Mouse (Mus musculus): ENCODE results near the gene Mlf2. TPM values are rescaled to one million over a fixed set of nuclear protein-coding genes. Genes with fewer than 3 reads are reported as not detected.

Gene Mlf2
- polyA plus RNA-seq, 1 experiment from 2014 or later: 406 TPM

GRCm38 (mm10) chr6:124934670-124935069 is 3.5 kb downstream of the Mlf2 start:
- 96% methylated on average over 7 of the region's 7 CpGs for WGBS
- peaks cover 10% of the 10 kb centered on the region for H3K4me1 ChIP-seq (ENCODE audit: control insufficient read depth, insufficient read depth, low read length)
- H3K36me3 ChIP-seq (ENCODE audit: control insufficient read depth, insufficient read depth, low read length): peaks cover 19% of the 10 kb centered on the region
- no peak overlapping the region for H3K4me2 ChIP-seq (ENCODE audit: low read depth, severe bottlenecking)
- H3K9me3 ChIP-seq (ENCODE audit: control insufficient read depth, low read length): no peaks in the 10 kb centered on the region
- H3K27me3 ChIP-seq (ENCODE audit: control insufficient read depth, insufficient read depth, low read length): no peaks in the 10 kb centered on the region
- H3K27ac ChIP-seq (replicated peaks; ENCODE audit: low read depth, low read length): no peak overlapping the region
- H3K4me3 ChIP-seq (ENCODE audit: low read depth, low read length): no peak overlapping the region
- no peak overlapping the region for H3K9ac ChIP-seq (ENCODE audit: low read length)
- DNase-seq (ENCODE audit: low spot score): no peak
- ATAC-seq (ENCODE audit: insufficient number of reproducible peaks, low FRiP score, low TSS enrichment, low read depth): no peak

GRCm38 (mm10) chr6:124936681-124937080 is 5.5 kb downstream of the Mlf2 start:
- Histone ChIP-seq H3K27me3 (ENCODE audit: control insufficient read depth, insufficient read depth, low read length) (no peaks in the 10 kb centered on the region), H3K4me3 (ENCODE audit: low read depth, low read length) (no peak overlapping the region), H3K4me1 (ENCODE audit: control insufficient read depth, insufficient read depth, low read length) (peaks cover 6% of the 10 kb centered on the region), H3K4me2 (ENCODE audit: low read depth, severe bottlenecking) (no peak overlapping the region), H3K27ac (replicated peaks; ENCODE audit: low read depth, low read length) (no peak overlapping the region), H3K9ac (ENCODE audit: low read length) (no peak overlapping the region), H3K9me3 (ENCODE audit: control insufficient read depth, low read length) (no peaks in the 10 kb centered on the region), H3K36me3 (ENCODE audit: control insufficient read depth, insufficient read depth, low read length) (peaks cover 19% of the 10 kb centered on the region)
- DNase-seq (ENCODE audit: low spot score) (no peak), ATAC-seq (ENCODE audit: insufficient number of reproducible peaks, low FRiP score, low TSS enrichment, low read depth) (no peak)
- 87% methylated on average over 1 of the region's 1 CpGs for WGBS

- ATAC-seq (ENCODE audit: insufficient number of reproducible peaks, low FRiP score, low TSS enrichment, low read depth) (no peak), DNase-seq (ENCODE audit: low spot score) (no peak)
- H3K36me3 ChIP-seq (ENCODE audit: control insufficient read depth, insufficient read depth, low read length): peaks cover 19% of the 10 kb centered on the region
- no peak overlapping the region for H3K4me3 ChIP-seq (ENCODE audit: low read depth, low read length)
- 88% methylated on average over 2 of the region's 2 CpGs for WGBS
- no peaks in the 10 kb centered on the region for H3K9me3 ChIP-seq (ENCODE audit: control insufficient read depth, low read length)
- H3K4me1 ChIP-seq (ENCODE audit: control insufficient read depth, insufficient read depth, low read length): peaks cover 2% of the 10 kb centered on the region
- no peak overlapping the region for H3K4me2 ChIP-seq (ENCODE audit: low read depth, severe bottlenecking)
- no peak overlapping the region for H3K27ac ChIP-seq (replicated peaks; ENCODE audit: low read depth, low read length)
- H3K27me3 ChIP-seq (ENCODE audit: control insufficient read depth, insufficient read depth, low read length): no peaks in the 10 kb centered on the region
- no peak overlapping the region for H3K9ac ChIP-seq (ENCODE audit: low read length)
These were observed 6.3 kb downstream of the Mlf2 start for GRCm38 (mm10) chr6:124937493-124937892.

- H3K36me3 ChIP-seq (ENCODE audit: control insufficient read depth, insufficient read depth, low read length): peaks cover 19% of the 10 kb centered on the region
These were observed 7.4 kb downstream of the Mlf2 start for GRCm38 (mm10) chr6:124938554-124938953.

GRCm38 (mm10) chr6:124941679-124942078 is 10.5 kb downstream of the Mlf2 start:
- no peaks in the 10 kb centered on the region; the same call in 1 of the 2 replicates for H3K36me3 ChIP-seq (ENCODE audit: control insufficient read depth, insufficient read depth, low read length)
- ATAC-seq (ENCODE audit: insufficient number of reproducible peaks, low FRiP score, low TSS enrichment, low read depth) (no peak), DNase-seq (ENCODE audit: low spot score) (no peak)
- H3K4me2 ChIP-seq (ENCODE audit: low read depth, severe bottlenecking): no peak overlapping the region
- H3K9ac ChIP-seq (ENCODE audit: low read length): no peak overlapping the region
- WGBS: 95% methylated on average over 1 of the region's 1 CpGs
- H3K4me1 ChIP-seq (ENCODE audit: control insufficient read depth, insufficient read depth, low read length): no peaks in the 10 kb centered on the region
- H3K4me3 ChIP-seq (ENCODE audit: low read depth, low read length): no peak overlapping the region
- no peak overlapping the region for H3K27ac ChIP-seq (replicated peaks; ENCODE audit: low read depth, low read length)
- no peaks in the 10 kb centered on the region for H3K27me3 ChIP-seq (ENCODE audit: control insufficient read depth, insufficient read depth, low read length)
- H3K9me3 ChIP-seq (ENCODE audit: control insufficient read depth, low read length): no peaks in the 10 kb centered on the region

More at GRCm38 (mm10) chr6:124938554-124938953, 7.4 kb downstream of the Mlf2 start:
- H3K9ac ChIP-seq (ENCODE audit: low read length): no peak overlapping the region
- no peak overlapping the region for H3K4me3 ChIP-seq (ENCODE audit: low read depth, low read length)
- H3K4me2 ChIP-seq (ENCODE audit: low read depth, severe bottlenecking): no peak overlapping the region
- DNase-seq (ENCODE audit: low spot score) (no peak), ATAC-seq (ENCODE audit: insufficient number of reproducible peaks, low FRiP score, low TSS enrichment, low read depth) (no peak)
- no peaks in the 10 kb centered on the region for H3K4me1 ChIP-seq (ENCODE audit: control insufficient read depth, insufficient read depth, low read length)
- WGBS: 92% methylated on average over 7 of the region's 7 CpGs
- no peak overlapping the region for H3K27ac ChIP-seq (replicated peaks; ENCODE audit: low read depth, low read length)
- H3K9me3 ChIP-seq (ENCODE audit: control insufficient read depth, low read length): no peaks in the 10 kb centered on the region
- no peaks in the 10 kb centered on the region for H3K27me3 ChIP-seq (ENCODE audit: control insufficient read depth, insufficient read depth, low read length)

GRCm38 (mm10) chr6:124943526-124943925 is 12.3 kb downstream of the Mlf2 start:
- no peak overlapping the region for H3K9ac ChIP-seq (ENCODE audit: low read length)
- no peak for DNase-seq (ENCODE audit: low spot score)
- no peaks in the 10 kb centered on the region for H3K36me3 ChIP-seq (ENCODE audit: control insufficient read depth, insufficient read depth, low read length)
- no peak overlapping the region for H3K27ac ChIP-seq (replicated peaks; ENCODE audit: low read depth, low read length)
- WGBS: 87% methylated on average over 3 of the region's 3 CpGs
- H3K9me3 ChIP-seq (ENCODE audit: control insufficient read depth, low read length): no peaks in the 10 kb centered on the region
- H3K4me1 ChIP-seq (ENCODE audit: control insufficient read depth, insufficient read depth, low read length): no peaks in the 10 kb centered on the region
- no peaks in the 10 kb centered on the region for H3K27me3 ChIP-seq (ENCODE audit: control insufficient read depth, insufficient read depth, low read length)
- no peak for ATAC-seq (ENCODE audit: insufficient number of reproducible peaks, low FRiP score, low TSS enrichment, low read depth)
- no peak overlapping the region for H3K4me2 ChIP-seq (ENCODE audit: low read depth, severe bottlenecking)
- H3K4me3 ChIP-seq (ENCODE audit: low read depth, low read length): no peak overlapping the region

- no peak overlapping the region for H3K27ac ChIP-seq (replicated peaks; ENCODE audit: low read depth, low read length)
- ATAC-seq (ENCODE audit: insufficient number of reproducible peaks, low FRiP score, low TSS enrichment, low read depth) (no peak), DNase-seq (ENCODE audit: low spot score) (no peak)
- no peaks in the 10 kb centered on the region for H3K4me1 ChIP-seq (ENCODE audit: control insufficient read depth, insufficient read depth, low read length)
- no peak overlapping the region for H3K4me3 ChIP-seq (ENCODE audit: low read depth, low read length)
- no peaks in the 10 kb centered on the region for H3K9me3 ChIP-seq (ENCODE audit: control insufficient read depth, low read length)
- H3K27me3 ChIP-seq (ENCODE audit: control insufficient read depth, insufficient read depth, low read length): no peaks in the 10 kb centered on the region
- WGBS: 92% methylated on average over 2 of the region's 2 CpGs
- no peak overlapping the region for H3K9ac ChIP-seq (ENCODE audit: low read length)
- no peak overlapping the region for H3K4me2 ChIP-seq (ENCODE audit: low read depth, severe bottlenecking)
- peaks cover under 1% of the 10 kb centered on the region; the same call in 1 of the 2 replicates for H3K36me3 ChIP-seq (ENCODE audit: control insufficient read depth, insufficient read depth, low read length)
These were observed 23.0 kb downstream of the Mlf2 start for GRCm38 (mm10) chr6:124953991-124954715.

- Histone ChIP-seq H3K4me3 (ENCODE audit: low read depth, low read length) (no peak overlapping the region), H3K27ac (replicated peaks; ENCODE audit: low read depth, low read length) (no peak overlapping the region), H3K4me1 (ENCODE audit: control insufficient read depth, insufficient read depth, low read length) (no peaks in the 10 kb centered on the region), H3K36me3 (ENCODE audit: control insufficient read depth, insufficient read depth, low read length) (peaks cover 8% of the 10 kb centered on the region), H3K9me3 (ENCODE audit: control insufficient read depth, low read length) (no peaks in the 10 kb centered on the region), H3K27me3 (ENCODE audit: control insufficient read depth, insufficient read depth, low read length) (no peaks in the 10 kb centered on the region), H3K4me2 (ENCODE audit: low read depth, severe bottlenecking) (no peak overlapping the region), H3K9ac (ENCODE audit: low read length) (no peak overlapping the region)
- ATAC-seq (ENCODE audit: insufficient number of reproducible peaks, low FRiP score, low TSS enrichment, low read depth) (no peak), DNase-seq (ENCODE audit: low spot score) (no peak)
- WGBS: 93% methylated on average over 4 of the region's 4 CpGs
These were observed 24.0 kb downstream of the Mlf2 start for GRCm38 (mm10) chr6:124955212-124955611.

- Histone ChIP-seq H3K9me3 (ENCODE audit: control insufficient read depth, low read length) (no peaks in the 10 kb centered on the region), H3K4me1 (ENCODE audit: control insufficient read depth, insufficient read depth, low read length) (no peaks in the 10 kb centered on the region), H3K36me3 (ENCODE audit: control insufficient read depth, insufficient read depth, low read length) (peaks cover 10% of the 10 kb centered on the region), H3K4me2 (ENCODE audit: low read depth, severe bottlenecking) (no peak overlapping the region), H3K27me3 (ENCODE audit: control insufficient read depth, insufficient read depth, low read length) (no peaks in the 10 kb centered on the region), H3K9ac (ENCODE audit: low read length) (no peak overlapping the region), H3K27ac (replicated peaks; ENCODE audit: low read depth, low read length) (no peak overlapping the region), H3K4me3 (ENCODE audit: low read depth, low read length) (no peak overlapping the region)
- no peak for ATAC-seq (ENCODE audit: insufficient number of reproducible peaks, low FRiP score, low TSS enrichment, low read depth)
- no peak for DNase-seq (ENCODE audit: low spot score)
- WGBS: 88% methylated on average over 3 of the region's 3 CpGs
These were observed 26.9 kb downstream of the Mlf2 start for GRCm38 (mm10) chr6:124958127-124958526.

All from limb, embryonic 11.5 days (tissue).